Mouse (Mus musculus) ovary, postnatal 14 days (tissue): Measurements from ENCODE around the gene Tnfaip8l2.
A peak's percentile ranks its signal among the peaks of the same experiment; 100 is the strongest.
"Not testable (repeated sequence)": the region's sequence is repeated elsewhere in the genome, so short reads cannot be mapped to it uniquely, and the experiment has no call there.

ENCODE experiments used
- DNase-seq: peaks from one replicate; pipeline ENCODE4 v3.0.0; 2022; ENCODE audit warnings: low spot score

Gene Tnfaip8l2

GRCm38 (mm10) chr3:95112760-95113159 lies 29.4 kb downstream of the Tnfaip8l2 start:
- DNase-seq = no peak

GRCm38 (mm10) chr3:95110911-95111726 lies 31.0 kb downstream of the Tnfaip8l2 start, which contains the start of gene Vps72:
TSS of gene Vps72 (plus strand) at chr3:95111022.
- peak; percentile 76 for DNase-seq

DNA sequence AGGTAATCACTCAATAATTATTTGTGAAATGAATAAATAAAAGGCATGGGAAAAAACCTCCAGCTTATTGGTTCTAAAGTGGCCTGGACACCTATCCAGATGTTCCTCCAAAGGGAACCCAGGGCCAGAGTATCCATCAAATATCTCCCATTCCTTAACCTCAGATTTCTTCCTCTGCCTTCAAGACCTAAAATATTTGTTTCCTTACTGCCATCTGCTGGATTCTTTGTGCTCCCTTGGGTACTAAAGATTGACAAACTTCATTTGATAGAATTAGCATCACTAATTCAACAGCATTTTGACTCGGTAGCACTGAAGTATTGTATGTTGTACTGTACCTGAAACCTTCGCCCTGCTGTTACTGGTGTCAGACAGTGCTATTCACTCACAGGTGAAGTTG lies 34.3 kb downstream of the Tnfaip8l2 start:
- DNase-seq = no peak

- not testable (repeated sequence) for DNase-seq
Observed at GRCm38 (mm10) chr3:95107308-95107707, 34.9 kb downstream of the Tnfaip8l2 start.

- DNase-seq = peak; percentile 87
Observed at GRCm38 (mm10) chr3:95106338-95107117, 35.6 kb downstream of the Tnfaip8l2 start, which contains the start of gene Pip5k1a. TSS of gene Pip5k1a (minus strand) at chr3:95106930.

- no peak for DNase-seq
Observed at GRCm38 (mm10) chr3:95105586-95106337, 36.4 kb downstream of the Tnfaip8l2 start.

DNA sequence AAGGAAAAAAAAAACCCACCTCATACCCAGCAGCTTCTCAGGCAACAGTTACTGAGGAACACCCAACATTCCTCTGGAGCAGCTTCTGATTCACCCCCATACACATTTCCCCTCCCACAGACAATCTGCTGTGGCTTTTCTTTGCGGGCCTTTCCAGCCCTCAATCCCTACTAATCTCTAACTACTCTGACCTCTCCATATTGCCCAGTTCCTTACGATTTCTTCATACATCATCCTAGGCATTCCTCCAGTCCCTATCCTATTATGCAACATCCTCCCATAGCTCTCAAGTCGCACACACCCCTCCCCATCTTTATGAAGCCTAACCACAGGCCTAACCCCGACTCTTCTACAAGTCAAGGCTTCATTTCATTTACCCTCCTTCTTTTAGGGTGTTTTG lies 37.0 kb downstream of the Tnfaip8l2 start:
- no peak for DNase-seq

DNA sequence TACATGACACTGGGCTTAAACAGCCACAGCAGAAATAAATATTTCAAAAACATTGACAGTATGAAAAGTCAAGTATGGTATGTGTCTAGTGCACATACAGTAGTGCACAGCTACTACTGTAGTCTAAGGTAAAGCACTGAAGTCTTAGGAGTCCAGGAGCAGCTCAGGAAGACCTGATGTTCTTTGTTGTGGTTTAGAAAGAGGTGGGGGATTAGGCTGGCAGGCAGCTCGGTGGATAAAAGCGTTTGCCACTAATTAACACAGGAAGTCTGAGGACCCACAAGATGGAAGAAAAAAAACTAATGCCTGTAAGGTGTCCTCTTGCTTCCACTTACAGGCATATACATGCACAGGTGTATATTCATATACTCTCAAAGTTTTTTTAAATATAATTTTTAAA lies 41.3 kb downstream of the Tnfaip8l2 start:
- no peak for DNase-seq
